Mouse (Mus musculus) lung, embryonic 15.5 days (tissue): ENCODE results near the gene Ptprg. TPM values are rescaled to one million over a fixed set of nuclear protein-coding genes. Genes with fewer than 3 reads are reported as not detected.
"Not testable (repeated sequence)": the region's sequence is repeated elsewhere in the genome, so short reads cannot be mapped to it uniquely, and the experiment has no call there.

Source experiments
- ATAC-seq: fragments of 200-750 bp; cut with Nextera tagmentation; 2 replicates; pipeline ENCODE4 v1.8.0; 2017; ENCODE audit warnings: moderate number of reproducible peaks, borderline replicate concordance; ENCODE audit not compliant: low FRiP score, low TSS enrichment; ENCODE audit errors: extremely low read depth
- H3K27ac ChIP-seq: fragments of 300-500 bp; sonication (generic); 2 replicates; pipeline ENCODE4 v1.5.1; 2015; ENCODE audit warnings: moderate library complexity, mild to moderate bottlenecking, inconsistent platforms
- H3K27me3 ChIP-seq: fragments of 300-500 bp; sonication (generic); 2 replicates; pipeline ENCODE4 v1.6.1; 2015; ENCODE audit warnings: inconsistent platforms
- H3K36me3 ChIP-seq: fragments of 300-500 bp; sonication (generic); 2 replicates; pipeline ENCODE4 v1.6.1; 2015; ENCODE audit warnings: inconsistent platforms
- H3K4me1 ChIP-seq: fragments of 300-500 bp; sonication (generic); 2 replicates; pipeline ENCODE4 v1.6.1; 2015; ENCODE audit warnings: inconsistent platforms
- H3K4me2 ChIP-seq: fragments of 300-500 bp; sonication (generic); 2 replicates; pipeline ENCODE4 v1.6.1; 2015; ENCODE audit warnings: inconsistent platforms, mild to moderate bottlenecking, moderate library complexity
- H3K4me3 ChIP-seq: fragments of 300-500 bp; sonication (generic); 2 replicates; pipeline ENCODE4 v1.5.1; 2015; ENCODE audit warnings: mild to moderate bottlenecking, inconsistent platforms
- H3K9ac ChIP-seq: fragments of 300-500 bp; sonication (generic); 2 replicates; pipeline ENCODE4 v1.6.1; 2015; ENCODE audit warnings: inconsistent platforms
- H3K9me3 ChIP-seq: fragments of 300-500 bp; sonication (generic); 2 replicates; pipeline ENCODE4 v1.6.1; 2016; ENCODE audit warnings: inconsistent platforms
- WGBS: fragments of 180-500 bp; shearing (Covaris S2); methylation state at CpG from one replicate; pipeline ENCODE4 v1.1.7; 2015; 5-methylcytosine and 5-hydroxymethylcytosine counted together
- polyA plus RNA-seq: library from polyadenylated mRNA; unstranded; fragments of >200 nt; fragmentation: Nextera tagmentation; extraction: Ambion mirVana; gene quantifications from 2 replicates; pipeline ENCODE4 v1.2.1, GENCODE M21; 2015

Ptprg gene
- polyA plus RNA-seq, 1 experiment from 2014 or later = 29.9 TPM

GRCm38 (mm10) chr14:11774476-11775037, 221.2 kb downstream of the Ptprg start:
- 36% methylated on average over 4 of the region's 4 CpGs for WGBS
- no peaks in the 10 kb centered on the region for H3K27me3 ChIP-seq
- H3K36me3 ChIP-seq = no peaks in the 10 kb centered on the region
- no peak overlapping the region for H3K4me2 ChIP-seq
- no peaks in the 10 kb centered on the region for H3K9me3 ChIP-seq
- H3K9ac ChIP-seq = no peak overlapping the region
- H3K27ac ChIP-seq = 0 out of 2 replicates have a peak overlapping the region, but pooled peaks have one; percentile 24
- no peak overlapping the region for H3K4me3 ChIP-seq
- H3K4me1 ChIP-seq = peaks cover 27% of the 10 kb centered on the region
- ATAC-seq = peak; percentile 65; the same call in 1 of the 2 replicates

GRCm38 (mm10) chr14:11775204-11775603, 221.9 kb downstream of the Ptprg start:
- H3K4me1 ChIP-seq = peaks cover 27% of the 10 kb centered on the region
- no peaks in the 10 kb centered on the region for H3K36me3 ChIP-seq
- H3K27ac ChIP-seq = peak overlapping the region; percentile 60
- peak overlapping the region; percentile 11 for H3K4me2 ChIP-seq
- peak; percentile 73; the same call in 1 of the 2 replicates for ATAC-seq
- H3K4me3 ChIP-seq = no peak overlapping the region
- H3K9ac ChIP-seq = no peak overlapping the region
- H3K9me3 ChIP-seq = no peaks in the 10 kb centered on the region
- 25% methylated on average over 11 of the region's 11 CpGs for WGBS
- no peaks in the 10 kb centered on the region for H3K27me3 ChIP-seq

DNA sequence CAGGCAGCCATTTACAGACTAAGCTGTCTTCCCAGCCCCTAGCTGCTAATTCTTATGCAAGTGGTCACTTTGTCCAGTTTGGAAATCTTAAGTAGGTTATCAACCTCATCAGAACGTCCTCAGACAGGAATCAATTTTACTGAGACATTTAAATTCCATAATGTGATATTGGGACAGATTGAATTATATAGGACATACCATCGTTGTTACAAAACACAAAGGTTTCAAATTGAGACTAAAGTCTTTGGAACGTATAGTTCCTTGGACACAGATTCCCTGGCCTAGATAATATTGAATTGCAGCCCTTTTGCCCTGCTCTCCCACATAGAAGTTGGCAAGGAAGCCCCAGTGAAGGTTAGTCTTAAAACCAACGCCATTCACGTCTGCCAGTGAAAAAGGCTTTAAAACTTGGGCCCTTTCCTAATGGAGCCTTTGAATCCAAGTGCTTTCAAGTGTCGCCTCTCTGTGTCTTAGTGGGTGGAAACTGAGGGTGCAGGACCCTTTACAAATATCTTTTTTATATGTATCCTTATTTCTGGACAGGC, 222.7 kb downstream of the Ptprg start:
- 78% methylated on average over 6 of the region's 6 CpGs for WGBS
- H3K27me3 ChIP-seq = no peaks in the 10 kb centered on the region
- no peak overlapping the region for H3K27ac ChIP-seq
- H3K9ac ChIP-seq = no peak overlapping the region
- H3K4me3 ChIP-seq = no peak overlapping the region
- H3K36me3 ChIP-seq = no peaks in the 10 kb centered on the region
- ATAC-seq = no peak
- peaks cover 26% of the 10 kb centered on the region for H3K4me1 ChIP-seq
- no peak overlapping the region for H3K4me2 ChIP-seq
- no peaks in the 10 kb centered on the region for H3K9me3 ChIP-seq

DNA sequence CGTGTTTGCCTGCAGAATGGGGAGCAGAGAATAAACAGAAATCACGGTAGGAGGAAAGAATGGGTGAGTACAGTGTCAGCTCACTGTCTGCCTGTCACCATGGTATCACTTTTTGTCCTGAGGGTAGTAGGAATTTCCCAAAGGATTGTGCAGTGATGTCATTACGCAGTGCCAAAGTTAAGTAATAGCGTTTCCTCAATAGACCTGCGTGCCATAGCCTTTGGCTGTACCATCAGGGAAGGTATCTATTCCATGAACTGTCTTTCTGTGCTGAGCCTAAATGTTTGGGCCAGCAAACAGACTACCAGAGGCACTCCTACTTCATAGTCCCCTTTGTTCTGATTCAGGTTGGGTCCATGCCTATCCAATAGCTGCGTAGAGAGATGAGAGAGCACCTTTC, 223.2 kb downstream of the Ptprg start:
- H3K36me3 ChIP-seq = no peaks in the 10 kb centered on the region
- WGBS = 92% methylated on average over 6 of the region's 6 CpGs
- no peak overlapping the region for H3K9ac ChIP-seq
- no peak overlapping the region for H3K4me2 ChIP-seq
- ATAC-seq = no peak
- H3K4me3 ChIP-seq = no peak overlapping the region
- no peak overlapping the region for H3K27ac ChIP-seq
- no peaks in the 10 kb centered on the region for H3K27me3 ChIP-seq
- peaks cover 25% of the 10 kb centered on the region for H3K4me1 ChIP-seq
- H3K9me3 ChIP-seq = no peaks in the 10 kb centered on the region

DNA sequence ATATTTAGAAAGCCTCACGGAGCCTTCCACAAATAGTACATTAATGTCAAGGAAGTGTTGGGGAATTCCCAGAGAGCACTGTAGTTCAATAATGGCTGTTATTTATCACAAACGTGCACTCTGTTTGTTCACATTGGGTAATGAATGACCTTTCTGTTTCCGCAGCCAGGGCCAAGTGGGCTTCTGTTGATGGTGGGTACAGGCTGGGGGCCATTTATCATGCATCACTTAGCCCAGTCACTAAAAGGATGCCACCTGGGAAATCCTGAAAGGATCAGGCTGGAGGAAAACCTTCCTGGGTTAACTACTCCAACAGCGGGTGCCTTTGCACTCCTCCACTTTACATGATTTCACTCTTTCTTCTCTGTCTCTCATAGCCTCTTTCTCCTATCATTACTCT, 237.9 kb downstream of the Ptprg start:
- WGBS = 52% methylated on average over 4 of the region's 4 CpGs
- H3K4me2 ChIP-seq = no peak overlapping the region
- no peaks in the 10 kb centered on the region for H3K27me3 ChIP-seq
- no peaks in the 10 kb centered on the region for H3K36me3 ChIP-seq
- ATAC-seq = no peak
- H3K9ac ChIP-seq = no peak overlapping the region
- H3K4me1 ChIP-seq = no peaks in the 10 kb centered on the region
- no peak overlapping the region for H3K27ac ChIP-seq
- H3K9me3 ChIP-seq = no peaks in the 10 kb centered on the region
- no peak overlapping the region for H3K4me3 ChIP-seq

DNA sequence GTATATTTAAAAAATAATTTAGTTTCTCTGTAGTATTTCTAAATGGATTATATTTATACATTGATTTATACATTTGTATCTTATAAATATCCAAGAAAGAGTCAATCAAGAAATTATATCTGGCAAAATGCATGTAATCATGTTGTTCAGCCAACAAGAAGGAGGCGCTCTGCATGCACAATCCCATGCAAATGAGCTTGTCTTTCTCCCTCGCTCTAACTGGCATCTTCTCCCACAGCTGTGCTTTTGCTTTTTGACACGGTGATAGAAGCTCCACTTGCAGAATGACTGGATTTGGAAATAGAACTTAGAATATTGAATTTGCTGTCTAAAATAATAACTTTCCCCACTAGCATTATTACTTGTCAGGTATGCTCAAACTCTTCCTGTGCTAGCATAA, 240.5 kb downstream of the Ptprg start:
- ATAC-seq = no peak
- H3K4me2 ChIP-seq = no peak overlapping the region
- H3K9ac ChIP-seq = no peak overlapping the region
- no peak overlapping the region for H3K27ac ChIP-seq
- WGBS = 90% methylated on average over 3 of the region's 3 CpGs
- no peaks in the 10 kb centered on the region for H3K9me3 ChIP-seq
- no peak overlapping the region for H3K4me3 ChIP-seq
- no peaks in the 10 kb centered on the region for H3K36me3 ChIP-seq
- no peaks in the 10 kb centered on the region for H3K4me1 ChIP-seq
- no peaks in the 10 kb centered on the region for H3K27me3 ChIP-seq

- Histone ChIP-seq H3K9me3 (no peaks in the 10 kb centered on the region), H3K4me3 (no peak overlapping the region), H3K27me3 (no peaks in the 10 kb centered on the region), H3K4me2 (no peak overlapping the region), H3K27ac (peak overlapping the region; percentile 22; the same call in 1 of the 2 replicates), H3K4me1 (peaks cover 22% of the 10 kb centered on the region), H3K9ac (no peak overlapping the region), H3K36me3 (no peaks in the 10 kb centered on the region)
- peak; percentile 67; the same call in 1 of the 2 replicates for ATAC-seq
- WGBS = 45% methylated on average over 4 of the region's 4 CpGs
These were observed 249.2 kb downstream of the Ptprg start for GRCm38 (mm10) chr14:11802355-11803035.

GRCm38 (mm10) chr14:11806674-11807073, 253.3 kb downstream of the Ptprg start:
- no peak overlapping the region for H3K27ac ChIP-seq
- ATAC-seq = no peak
- no peaks in the 10 kb centered on the region for H3K9me3 ChIP-seq
- no peak overlapping the region for H3K4me3 ChIP-seq
- H3K9ac ChIP-seq = no peak overlapping the region
- no peak overlapping the region for H3K4me2 ChIP-seq
- WGBS = 36% methylated on average over 5 of the region's 5 CpGs
- H3K27me3 ChIP-seq = no peaks in the 10 kb centered on the region
- H3K4me1 ChIP-seq = peaks cover 31% of the 10 kb centered on the region
- no peaks in the 10 kb centered on the region for H3K36me3 ChIP-seq

DNA sequence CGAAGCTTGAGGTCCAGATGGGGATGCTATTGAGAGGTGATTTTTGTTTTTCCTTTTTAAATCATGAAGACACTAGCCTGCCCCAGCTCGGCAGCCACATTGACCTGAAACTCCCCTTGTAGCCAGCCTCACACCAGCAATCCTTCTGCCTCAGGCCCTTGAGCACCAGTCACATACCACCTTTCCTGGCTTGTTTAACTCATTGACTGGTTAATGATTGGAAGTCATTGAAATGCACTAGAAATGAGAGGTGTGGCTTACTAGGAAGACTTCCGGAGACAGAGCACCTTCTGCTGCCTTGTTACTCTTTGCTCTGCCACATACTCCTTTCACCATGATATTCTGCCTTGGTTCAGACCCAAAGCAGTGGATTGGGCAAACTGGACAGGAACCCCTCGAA, 254.1 kb downstream of the Ptprg start:
- 49% methylated on average over 4 of the region's 4 CpGs for WGBS
- ATAC-seq = no peak
- no peaks in the 10 kb centered on the region for H3K27me3 ChIP-seq
- H3K4me2 ChIP-seq = no peak overlapping the region
- H3K27ac ChIP-seq = no peak overlapping the region
- H3K36me3 ChIP-seq = no peaks in the 10 kb centered on the region
- H3K4me3 ChIP-seq = no peak overlapping the region
- peaks cover 25% of the 10 kb centered on the region for H3K4me1 ChIP-seq
- H3K9me3 ChIP-seq = no peaks in the 10 kb centered on the region
- H3K9ac ChIP-seq = no peak overlapping the region

DNA sequence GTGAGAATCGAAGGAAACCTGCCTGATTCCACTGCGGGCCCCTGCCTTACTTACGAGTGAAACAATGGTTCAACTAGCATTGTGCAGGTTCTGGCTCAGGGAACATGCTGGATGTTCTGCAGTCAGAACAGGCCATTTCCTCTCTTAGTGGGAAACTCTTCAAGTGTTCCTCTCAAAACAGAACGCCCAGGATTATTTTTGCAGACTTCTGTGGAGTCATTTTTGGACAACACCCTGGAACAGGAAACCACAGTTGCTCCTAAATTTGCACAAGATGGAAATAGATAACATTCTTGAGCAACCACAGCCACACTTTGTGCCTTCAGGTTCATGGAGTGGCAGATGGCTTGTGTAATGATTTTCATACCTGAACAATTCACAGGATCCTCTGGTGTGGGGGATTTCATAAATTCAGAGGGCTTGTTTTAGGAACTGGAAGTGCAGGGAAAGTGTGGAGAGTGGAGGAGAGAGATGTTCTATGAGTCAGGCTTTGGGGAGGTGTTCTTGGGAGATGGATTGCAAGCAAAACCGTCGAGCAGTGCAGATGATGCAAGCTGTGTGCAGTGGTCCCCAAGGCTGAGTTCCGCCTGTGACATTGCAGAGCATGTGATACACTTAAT, 257.9 kb downstream of the Ptprg start:
- H3K36me3 ChIP-seq = no peaks in the 10 kb centered on the region
- no peak overlapping the region for H3K4me2 ChIP-seq
- H3K27ac ChIP-seq = 0 out of 2 replicates have a peak overlapping the region, but pooled peaks have one; percentile 26
- no peak for ATAC-seq
- no peak overlapping the region for H3K4me3 ChIP-seq
- WGBS = 54% methylated on average over 7 of the region's 7 CpGs
- H3K27me3 ChIP-seq = no peaks in the 10 kb centered on the region
- H3K9ac ChIP-seq = no peak overlapping the region
- no peaks in the 10 kb centered on the region for H3K9me3 ChIP-seq
- peaks cover 13% of the 10 kb centered on the region for H3K4me1 ChIP-seq

- no peaks in the 10 kb centered on the region for H3K27me3 ChIP-seq
- 91% methylated on average over 7 of the region's 7 CpGs for whole genome bisulfite sequencing
- no peak overlapping the region for H3K4me3 ChIP-seq
- H3K36me3 ChIP-seq = no peaks in the 10 kb centered on the region
- H3K27ac ChIP-seq = no peak overlapping the region
- no peak overlapping the region for H3K4me2 ChIP-seq
- ATAC-seq = no peak
- no peaks in the 10 kb centered on the region for H3K9me3 ChIP-seq
- no peak overlapping the region for H3K9ac ChIP-seq
- peaks cover 13% of the 10 kb centered on the region for H3K4me1 ChIP-seq
These were observed 259.0 kb downstream of the Ptprg start for GRCm38 (mm10) chr14:11812291-11812690.

DNA sequence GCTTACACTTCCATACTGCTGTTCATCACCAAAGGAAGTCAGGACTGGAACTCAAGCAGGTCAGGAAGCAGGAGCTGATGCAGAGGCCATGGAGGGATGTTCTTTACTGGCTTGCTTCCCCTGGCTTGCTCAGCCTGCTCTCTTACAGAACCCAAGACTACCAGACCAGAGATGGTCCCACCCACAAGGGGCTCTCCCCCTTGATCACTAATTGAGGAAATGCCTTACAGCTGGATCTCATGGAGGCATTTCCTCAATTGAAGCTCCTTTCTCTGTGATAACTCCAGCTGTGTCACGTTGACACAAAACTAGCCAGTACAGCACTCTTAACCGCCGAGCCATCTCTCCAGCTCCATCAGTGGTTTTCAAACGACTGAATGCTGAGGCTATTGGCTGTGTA, 261.5 kb downstream of the Ptprg start:
- H3K36me3 ChIP-seq, H3K9ac ChIP-seq, ATAC-seq, H3K9me3 ChIP-seq, H3K4me3 ChIP-seq, H3K27ac ChIP-seq, H3K27me3 ChIP-seq, H3K4me2 ChIP-seq: not testable (repeated sequence)
- WGBS = 46% methylated on average over 4 of the region's 4 CpGs
- peaks cover 11% of the 10 kb centered on the region for H3K4me1 ChIP-seq
